Mouse (Mus musculus): ENCODE measurements around the gene Rsbn1.
A peak's percentile ranks its signal among the peaks of the same experiment; 100 is the strongest.

The Rsbn1 gene

GRCm38 (mm10) chr3:103944794-103945562 lies 31.1 kb downstream of the Rsbn1 start:
- no peak for DNase-seq (ENCODE audit: extremely low spot score, low read depth, low spot score)

DNA sequence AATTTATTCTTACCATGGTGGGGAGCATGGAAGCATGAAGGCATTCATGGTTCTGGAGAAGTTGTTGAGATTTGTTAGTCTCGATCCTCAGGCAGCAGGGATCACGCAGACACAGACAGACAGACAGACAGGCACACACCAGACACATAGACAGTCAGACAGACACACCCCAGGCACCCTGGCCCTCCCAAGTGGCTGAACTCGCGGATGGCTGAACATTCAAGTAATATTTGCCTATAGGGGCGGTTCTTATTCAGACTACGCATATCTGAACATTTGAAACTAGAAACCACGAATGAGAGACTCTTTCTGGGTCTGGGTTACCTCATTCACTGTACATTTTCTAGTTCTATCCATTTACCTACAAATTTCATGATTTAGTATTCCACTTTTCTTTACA lies 34.7 kb downstream of the Rsbn1 start:
- DNase-seq (ENCODE audit: extremely low spot score, low read depth, low spot score) = no peak

GRCm38 (mm10) chr3:103960622-103961021 lies 46.7 kb downstream of the Rsbn1 start:
- no peak for DNase-seq (ENCODE audit: extremely low spot score, low read depth, low spot score)

- DNase-seq (ENCODE audit: extremely low spot score, low read depth, low spot score) = no peak
These were observed 53.3 kb downstream of the Rsbn1 start for GRCm38 (mm10) chr3:103967231-103967630.

- peak; percentile 39 for DNase-seq (ENCODE audit: extremely low spot score, low read depth, low spot score)
These were observed 54.2 kb downstream of the Rsbn1 start, which contains the start of gene Phtf1 for GRCm38 (mm10) chr3:103967861-103968691. Gene Phtf1 (plus strand): TSS chr3:103968110.

DNA sequence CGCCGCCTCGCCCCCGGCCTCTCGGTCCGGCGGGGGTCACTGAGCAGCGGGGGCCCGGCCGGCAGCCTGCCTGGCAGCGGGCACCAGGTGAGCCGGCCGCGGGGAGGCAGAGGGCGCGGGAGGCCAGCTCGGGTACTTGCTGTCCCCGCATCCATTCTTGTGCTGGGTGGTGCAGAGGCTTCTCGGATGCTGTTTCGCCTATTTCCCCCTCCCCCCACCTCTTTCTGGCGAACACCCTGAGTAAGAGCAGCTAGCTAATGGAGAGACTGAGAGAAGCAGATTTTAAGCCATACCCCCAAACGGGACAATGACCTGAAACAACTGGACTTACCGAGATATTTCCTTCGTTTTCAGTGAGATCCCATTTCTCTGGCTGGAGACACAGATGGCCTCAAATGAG lies 54.8 kb downstream of the Rsbn1 start:
- DNase-seq (ENCODE audit: extremely low spot score, low read depth, low spot score) = peak; percentile 16

- DNase-seq (ENCODE audit: extremely low spot score, low read depth, low spot score) = no peak
These were observed 57.2 kb downstream of the Rsbn1 start for GRCm38 (mm10) chr3:103971157-103971556.

DNA sequence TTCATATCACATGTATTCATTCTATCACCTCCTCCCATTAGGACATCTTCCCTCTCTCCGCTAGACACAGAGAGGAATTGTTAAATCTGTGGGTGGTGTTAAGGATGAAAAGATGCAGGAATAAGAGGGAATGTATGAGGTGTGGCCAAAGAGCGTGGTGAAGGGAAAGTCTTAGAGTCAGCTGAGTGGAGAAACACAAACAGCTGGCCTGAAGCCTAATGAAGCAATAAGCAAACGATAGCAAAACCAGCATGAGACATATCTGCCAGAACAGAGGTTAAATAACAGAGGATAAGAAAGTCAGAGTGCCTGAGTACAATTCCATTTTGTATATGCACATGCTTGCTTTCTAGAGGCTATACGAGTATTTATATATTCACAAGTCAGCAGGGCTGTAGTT lies 70.6 kb downstream of the Rsbn1 start:
- DNase-seq (ENCODE audit: extremely low spot score, low read depth, low spot score) = no peak

GRCm38 (mm10) chr3:103985194-103985593 lies 71.3 kb downstream of the Rsbn1 start:
- DNase-seq (ENCODE audit: extremely low spot score, low read depth, low spot score) = no peak

GRCm38 (mm10) chr3:103987831-103988432 lies 74.0 kb downstream of the Rsbn1 start:
- DNase-seq (ENCODE audit: extremely low spot score, low read depth, low spot score) = no peak

- no peak for DNase-seq (ENCODE audit: extremely low spot score, low read depth, low spot score)
These were observed 75.4 kb downstream of the Rsbn1 start for GRCm38 (mm10) chr3:103989352-103989751.

DNA sequence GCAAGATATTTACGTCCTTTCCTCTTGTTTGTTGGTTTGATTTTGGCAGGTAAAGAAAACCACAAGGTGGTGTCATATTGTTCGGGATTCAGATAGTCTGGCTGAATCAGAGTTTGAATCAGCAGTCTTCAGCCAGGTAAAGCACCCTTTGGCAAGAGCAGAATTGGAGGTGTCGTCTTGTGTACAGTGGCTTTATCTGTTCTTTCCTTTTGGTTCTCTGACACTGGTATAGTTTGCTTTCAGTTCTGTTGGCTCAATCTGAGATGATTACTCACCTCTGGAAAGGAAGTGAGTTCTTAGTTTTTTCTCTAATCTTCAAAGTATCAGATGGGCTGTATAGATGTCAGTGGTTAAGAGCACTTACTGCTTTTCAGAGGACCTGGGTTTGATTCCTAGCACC lies 77.4 kb downstream of the Rsbn1 start:
- no peak for DNase-seq (ENCODE audit: extremely low spot score, low read depth, low spot score)

GRCm38 (mm10) chr3:103998724-103999123 lies 84.8 kb downstream of the Rsbn1 start:
- DNase-seq (ENCODE audit: extremely low spot score, low read depth, low spot score) = no peak

DNA sequence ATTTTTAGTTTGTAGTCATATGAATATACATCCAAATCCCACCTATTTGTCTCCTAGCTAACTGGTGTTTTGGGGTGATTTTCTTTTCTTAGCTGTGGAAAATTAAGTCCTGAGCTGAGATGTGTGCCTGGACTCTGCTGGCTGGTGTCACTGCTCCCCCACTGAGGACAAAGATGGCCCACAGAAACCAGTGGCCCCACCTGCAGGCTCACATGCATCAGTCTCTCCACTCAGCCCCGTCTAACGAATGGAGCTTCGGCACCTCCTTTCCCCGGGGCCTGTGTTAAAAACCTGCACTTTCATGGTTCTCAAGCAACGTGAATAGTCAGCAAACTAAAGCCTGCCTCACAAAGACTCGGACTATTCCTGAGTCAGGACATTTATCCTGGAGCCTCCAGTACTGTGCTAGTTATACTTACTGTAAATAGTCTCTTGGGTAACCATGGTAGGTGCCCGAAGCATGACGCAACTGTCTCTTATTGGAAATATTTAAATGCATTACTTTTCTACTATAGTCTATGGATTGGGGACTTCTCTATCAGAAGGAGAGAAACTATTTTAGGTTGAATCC lies 93.1 kb downstream of the Rsbn1 start:
- DNase-seq (ENCODE audit: extremely low spot score, low read depth, low spot score) = no peak

DNA sequence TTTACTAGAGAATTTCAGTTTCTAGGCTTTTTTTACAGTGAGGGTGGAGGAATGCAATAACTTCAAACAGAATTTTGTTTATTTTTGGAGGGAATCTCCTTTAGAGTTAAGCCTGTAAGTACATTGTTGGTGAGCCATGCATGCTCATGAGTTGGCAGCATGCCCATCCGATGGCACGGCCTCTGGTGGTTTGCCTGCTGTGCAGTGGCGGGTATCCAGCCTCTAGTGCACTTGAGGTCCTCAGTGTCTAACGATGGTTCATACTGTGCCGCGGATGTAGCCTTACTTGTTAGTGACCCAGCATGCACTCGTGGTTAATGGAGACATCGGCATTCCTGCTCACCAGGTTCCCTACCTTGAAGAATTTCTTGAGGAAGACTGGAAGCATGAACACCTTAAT lies 93.6 kb downstream of the Rsbn1 start:
- no peak for DNase-seq (ENCODE audit: extremely low spot score, low read depth, low spot score)

DNA sequence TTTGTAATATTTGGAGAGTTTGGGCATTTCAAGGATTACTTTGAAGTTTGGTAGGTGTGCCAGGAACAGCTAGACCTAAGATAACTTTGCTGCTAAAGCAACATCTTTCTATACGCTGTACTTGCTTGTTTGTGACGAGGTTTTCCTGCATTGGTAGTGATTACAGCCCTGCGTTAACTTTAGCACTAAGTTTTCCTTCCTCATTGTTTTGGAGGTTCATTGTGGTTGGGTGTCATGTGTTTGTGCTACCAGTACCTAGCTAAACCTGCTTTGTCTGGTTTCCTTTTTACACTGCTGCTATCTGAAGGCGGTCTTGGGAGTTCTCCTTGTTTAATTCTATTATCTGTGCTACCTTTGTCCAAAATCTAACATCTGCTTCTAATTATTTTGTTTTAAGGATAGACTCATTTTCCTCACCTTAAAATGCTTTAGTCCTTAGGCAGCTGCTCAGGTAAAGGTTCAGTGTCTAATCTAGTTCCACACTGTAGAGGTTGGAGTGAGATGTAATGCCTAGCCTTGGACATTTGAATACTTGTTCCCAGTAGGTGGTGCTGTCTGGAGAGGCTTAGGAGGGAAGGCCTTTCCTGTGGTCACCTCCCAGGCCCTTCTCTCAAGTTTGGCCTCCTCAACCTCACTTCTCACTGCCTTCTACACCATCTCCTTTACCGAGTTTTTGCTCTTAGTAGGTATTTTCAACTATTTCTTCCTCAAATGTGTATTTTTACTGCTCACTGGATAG lies 96.2 kb downstream of the Rsbn1 start:
- DNase-seq (ENCODE audit: extremely low spot score, low read depth, low spot score) = no peak

DNA sequence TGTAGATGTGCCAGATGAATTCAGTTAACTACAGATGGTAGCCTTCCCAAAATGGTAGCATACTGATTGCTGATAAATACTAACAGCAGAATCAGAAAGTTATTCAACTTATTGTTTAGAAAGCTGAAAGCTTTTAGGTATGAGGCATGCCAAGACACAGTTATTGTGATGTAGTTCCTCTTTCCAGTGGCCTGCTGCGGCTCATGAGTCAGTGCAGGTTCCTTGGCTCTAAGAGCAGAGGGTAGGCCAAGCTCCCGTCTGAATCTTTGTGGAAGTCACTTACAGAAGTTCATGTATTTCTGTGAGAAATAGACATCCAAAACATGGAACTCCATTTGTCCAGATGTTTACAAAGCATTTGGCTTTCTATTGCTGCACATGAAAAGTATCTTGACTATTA lies 98.1 kb downstream of the Rsbn1 start:
- DNase-seq (ENCODE audit: extremely low spot score, low read depth, low spot score) = no peak
